Mouse (Mus musculus) spleen, postnatal 10 days (tissue): ENCODE data around the gene Zfp729b.

Experiments
- DNase-seq, 2 experiments: peaks; one replicate each; pipeline ENCODE4 v3.0.0; 2021 to 2022; ENCODE audit warnings: low spot score in 2 of 2

The Zfp729b gene

GRCm38 (mm10) chr13:67609066-67609876 lies at the start of gene Zfp729b:
TSS of gene Zfp729b (minus strand) at chr13:67609707.
- DNase-seq = peak; percentile 79 to 92

GRCm38 (mm10) chr13:67652496-67652895 lies 43.0 kb upstream of the Zfp729b start:
- DNase-seq = no peak

GRCm38 (mm10) chr13:67637294-67638007 lies 27.9 kb upstream of the Zfp729b start, which contains the start of the genes Gm49345 and Zfp729a:
TSS of gene Gm49345 (minus strand) at chr13:67637769.
TSS of gene Zfp729a (minus strand) at chr13:67637791.
- DNase-seq = peak; percentile 54 to 85

- no peak for DNase-seq
Observed at GRCm38 (mm10) chr13:67610108-67610507, 601 bp upstream of the Zfp729b start.

GRCm38 (mm10) chr13:67572591-67573189 lies 36.8 kb downstream of the Zfp729b start:
- DNase-seq = no peak

GRCm38 (mm10) chr13:67553730-67554129 lies 55.8 kb downstream of the Zfp729b start, which contains the start of gene Zfp748:
TSS of gene Zfp748 (minus strand) at chr13:67553830.
- no peak for DNase-seq

GRCm38 (mm10) chr13:67552505-67553346 lies 56.8 kb downstream of the Zfp729b start:
- DNase-seq = peak; percentile 76 to 82

GRCm38 (mm10) chr13:67545941-67546340 lies 63.6 kb downstream of the Zfp729b start:
- no peak for DNase-seq
